In the genomic region with DNA sequence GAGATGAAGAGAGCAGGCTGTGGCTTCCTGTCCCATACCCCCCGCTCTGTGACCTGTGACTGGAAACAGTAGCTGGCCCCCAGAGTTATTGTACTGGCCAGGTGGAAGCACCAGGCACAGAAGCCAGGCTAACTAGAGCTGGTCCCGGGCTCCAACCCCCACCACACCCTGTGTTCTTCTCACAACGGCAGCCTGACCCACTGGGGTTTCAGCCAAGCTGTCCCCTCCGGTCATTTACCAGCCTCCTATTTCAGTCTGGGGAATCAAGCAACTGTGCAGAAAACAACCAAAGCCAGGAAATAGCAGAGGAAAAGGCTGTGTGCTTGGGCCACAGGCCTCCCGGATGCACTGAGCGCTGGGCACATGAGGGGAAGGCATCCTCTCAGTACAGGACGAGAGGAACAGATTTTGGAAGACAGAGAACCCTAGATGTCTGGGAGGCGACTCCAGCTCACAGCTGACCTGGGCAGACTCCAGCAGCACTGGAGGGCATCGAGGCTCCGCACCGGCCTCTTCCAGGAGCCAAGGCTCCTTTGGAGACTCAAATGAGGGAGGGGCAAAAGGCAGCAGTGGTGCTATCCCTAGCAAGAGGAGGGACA, we compare ENCODE assay signal across 7 mouse cellular contexts. TPM values are rescaled to one million over a fixed set of nuclear protein-coding genes. Genes with fewer than 3 reads are reported as not detected.
DNase-seq lines count a peak whose midpoint lies in the region; ATAC-seq and TF ChIP-seq lines count a peak whose summit lies in the region.

No protein-coding gene starts in this region.

- H3K27me3 ChIP-seq in forebrain, embryonic 14.5 days (replicated peaks; ENCODE audit: control insufficient read depth, insufficient read depth, low read length) = no peaks in the 10 kb centered on the region
- H3K27me3 ChIP-seq in intestine, embryonic 15.5 days (replicated peaks) = no peaks in the 10 kb centered on the region
- H3K27me3 ChIP-seq in liver, postnatal 0 days (ENCODE audit: insufficient read depth, low read length) = no peaks in the 10 kb centered on the region

- no peak overlapping the region for H3K4me3 ChIP-seq in forebrain, embryonic 14.5 days (ENCODE audit: low read depth, low read length)
- no peak overlapping the region for H3K4me3 ChIP-seq in intestine, embryonic 15.5 days (replicated peaks)
- no peak overlapping the region for H3K4me3 ChIP-seq in liver, postnatal 0 days (ENCODE audit: low read depth, low read length)

- no peak for ATAC-seq in forebrain, embryonic 14.5 days
- ATAC-seq in intestine, embryonic 15.5 days = no peak
- ATAC-seq in liver, postnatal 0 days = no peak

- TF ChIP-seq CTCF in liver, postnatal 0 days (IDR thresholded peaks at IDR 0.05; ENCODE audit: low read depth) = no peak

- H3K27ac ChIP-seq in forebrain, embryonic 14.5 days (ENCODE audit: low read depth, low read length) = peak overlapping the region; percentile 67
- H3K27ac ChIP-seq in intestine, embryonic 15.5 days = peak overlapping the region; percentile 58; the same call in 1 of the 2 replicates
- peak overlapping the region; percentile 53 for H3K27ac ChIP-seq in liver, postnatal 0 days (ENCODE audit: low read depth)

- peaks cover 5% of the 10 kb centered on the region for H3K4me1 ChIP-seq in forebrain, embryonic 14.5 days (ENCODE audit: control insufficient read depth, insufficient read depth, low read length)
- peaks cover 26% of the 10 kb centered on the region for H3K4me1 ChIP-seq in intestine, embryonic 15.5 days (replicated peaks)
- peaks cover 13% of the 10 kb centered on the region for H3K4me1 ChIP-seq in liver, postnatal 0 days (ENCODE audit: insufficient read depth)

- H3K9ac ChIP-seq in forebrain, embryonic 14.5 days (ENCODE audit: low read length) = no peak overlapping the region
- H3K9ac ChIP-seq in intestine, embryonic 15.5 days = no peak overlapping the region; the same call in 1 of the 2 replicates
- no peak overlapping the region for H3K9ac ChIP-seq in liver, postnatal 0 days (replicated peaks)

- H3K36me3 ChIP-seq in forebrain, embryonic 14.5 days (ENCODE audit: control insufficient read depth, insufficient read depth, low read length) = peaks cover 89% of the 10 kb centered on the region
- peaks cover 48% of the 10 kb centered on the region for H3K36me3 ChIP-seq in intestine, embryonic 15.5 days
- H3K36me3 ChIP-seq in liver, postnatal 0 days (replicated peaks; ENCODE audit: insufficient read depth, low read length) = peaks cover 59% of the 10 kb centered on the region

- intact Hi-C loops in left cerebral cortex, postnatal 4 days (cut with DNase I) = no loop called here

- TF ChIP-seq EP300 in liver, postnatal 0 days (IDR thresholded peaks at IDR 0.05; ENCODE audit: low read depth) = no peak

- DNase-seq in left cerebral cortex, postnatal 4 days = peak; percentile 54
- DNase-seq in left cerebral cortex, adult 8-10 months (ENCODE audit: low spot score in 2 of 2) = no peak
- no peak for DNase-seq in forebrain, embryonic 14.5 days (ENCODE audit: low spot score)
- DNase-seq in liver, postnatal 0 days = peak; percentile 20
- no peak for DNase-seq in left cerebral cortex, adult 9 months (ENCODE audit: low spot score in 2 of 2)
- no peak for DNase-seq in ovary, postnatal 14 days (ENCODE audit: low spot score)

- 84% methylated on average over 11 of the region's 11 CpGs for WGBS in forebrain, embryonic 14.5 days
- WGBS in intestine, embryonic 15.5 days = 84% methylated on average over 11 of the region's 11 CpGs
- 81% methylated on average over 11 of the region's 11 CpGs for WGBS in liver, postnatal 0 days (ENCODE audit: insufficient replicate concordance)

- no peaks in the 10 kb centered on the region for H3K9me3 ChIP-seq in forebrain, embryonic 14.5 days (replicated peaks; ENCODE audit: control insufficient read depth, low read length)
- no peaks in the 10 kb centered on the region for H3K9me3 ChIP-seq in intestine, embryonic 15.5 days
- no peaks in the 10 kb centered on the region for H3K9me3 ChIP-seq in liver, postnatal 0 days (ENCODE audit: low read length)

- H3K4me2 ChIP-seq in forebrain, embryonic 14.5 days (ENCODE audit: low read length) = no peak overlapping the region
- no peak overlapping the region for H3K4me2 ChIP-seq in intestine, embryonic 15.5 days (replicated peaks)
- no peak overlapping the region for H3K4me2 ChIP-seq in liver, postnatal 0 days (ENCODE audit: low read depth, low read length)

RNA-seq across cellular contexts. Expression of a gene that starts 8.5 kb away (rescaled TPM):
- total RNA-seq in left cerebral cortex, postnatal 4 days (2021) = 100 to 1,000 TPM; 489 to 514 TPM
- total RNA-seq in left cerebral cortex, adult 8-10 months (2022) = 100 to 1,000 TPM; 565 to 601 (median 593) TPM
- 418 and 521 TPM in 2 replicates for polyA plus RNA-seq in forebrain, embryonic 14.5 days (2014; fragmentation: Nextera tagmentation; extraction: Ambion mirVana)
- polyA plus RNA-seq in intestine, embryonic 15.5 days (2015; fragmentation: Nextera tagmentation; extraction: Ambion mirVana) = 235 and 275 TPM in 2 replicates
- polyA plus RNA-seq in liver, postnatal 0 days (2015; fragmentation: Nextera tagmentation; extraction: Ambion mirVana) = 49.0 and 57.5 TPM in 2 replicates

RNA-seq across cellular contexts. Expression of a gene that starts 21.4 kb away (rescaled TPM):
- 1 to 10 TPM; 4.5 to 6.4 TPM for total RNA-seq in left cerebral cortex, postnatal 4 days (2021)
- 1 to 10 TPM; 7.5 to 7.9 (median 7.6) TPM for total RNA-seq in left cerebral cortex, adult 8-10 months (2022)
- 3.4 and 6.1 TPM in 2 replicates for polyA plus RNA-seq in forebrain, embryonic 14.5 days (2014; fragmentation: Nextera tagmentation; extraction: Ambion mirVana)
- 10.5 and 12.3 TPM in 2 replicates for polyA plus RNA-seq in intestine, embryonic 15.5 days (2015; fragmentation: Nextera tagmentation; extraction: Ambion mirVana)
- 6.3 and 8.9 TPM in 2 replicates for polyA plus RNA-seq in liver, postnatal 0 days (2015; fragmentation: Nextera tagmentation; extraction: Ambion mirVana)

RNA-seq across cellular contexts. Expression of a gene that starts 21.8 kb away (rescaled TPM):
- total RNA-seq in left cerebral cortex, postnatal 4 days (2021) = 1 to 10 TPM; 1.4 to 2.0 TPM
- total RNA-seq in left cerebral cortex, adult 8-10 months (2022) = 1 to 10 TPM; 1.2 to 1.6 (median 1.4) TPM
- 1.2 TPM in 2 replicates for polyA plus RNA-seq in forebrain, embryonic 14.5 days (2014; fragmentation: Nextera tagmentation; extraction: Ambion mirVana)
- polyA plus RNA-seq in intestine, embryonic 15.5 days (2015; fragmentation: Nextera tagmentation; extraction: Ambion mirVana) = 0.72 and 0.98 TPM in 2 replicates
- 2.1 and 2.2 TPM in 2 replicates for polyA plus RNA-seq in liver, postnatal 0 days (2015; fragmentation: Nextera tagmentation; extraction: Ambion mirVana)

Comparison
In these comparisons a context has a peak if more than half of its experiments do, and no peak if none do; other contexts are left out.
1. DNase-seq: peak in left cerebral cortex, postnatal 4 days (single experiment) and liver, postnatal 0 days (single experiment); none in left cerebral cortex, adult 8-10 months (0 of 2), forebrain, embryonic 14.5 days (single experiment), left cerebral cortex, adult 9 months (0 of 2) and ovary, postnatal 14 days (single experiment).
2. Peak in every context shown above with its lines, with median percentiles within 50 percentile points of each other: H3K27ac ChIP-seq.